Mouse (Mus musculus) embryonic facial prominence, embryonic 11.5 days (tissue): ENCODE data around the gene Fgfr4. TPM values are rescaled to one million over a fixed set of nuclear protein-coding genes. Genes with fewer than 3 reads are reported as not detected.

Source experiments
- ATAC-seq: fragments of 200-750 bp; cut with Nextera tagmentation; replicated peaks from 2 replicates; pipeline ENCODE4 v1.8.0; 2017; ENCODE audit warnings: low read depth; ENCODE audit not compliant: insufficient number of reproducible peaks, low FRiP score, low TSS enrichment
- DNase-seq: peaks from one replicate; pipeline ENCODE4 v3.0.0-alpha.2; 2015; ENCODE audit warnings: low spot score
- H3K27ac ChIP-seq: fragments of 300-500 bp; sonication (generic); replicated peaks from 2 replicates; pipeline ENCODE4 v1.5.1; 2014; ENCODE audit warnings: mild to moderate bottlenecking, low read depth, low read length, control low read depth
- H3K27me3 ChIP-seq: fragments of 300-500 bp; sonication (generic); 2 replicates; pipeline ENCODE4 v1.6.1; 2014; ENCODE audit warnings: mild to moderate bottlenecking, low read length, moderate library complexity, mixed read lengths; ENCODE audit not compliant: control insufficient read depth, insufficient read depth
- H3K36me3 ChIP-seq: fragments of 300-500 bp; sonication (generic); replicated peaks from 2 replicates; pipeline ENCODE4 v1.6.1; 2014; ENCODE audit warnings: low read depth, mild to moderate bottlenecking, low read length, moderate library complexity, mixed read lengths; ENCODE audit not compliant: control insufficient read depth, insufficient read depth
- H3K4me1 ChIP-seq: fragments of 300-500 bp; sonication (generic); 2 replicates; pipeline ENCODE4 v1.6.1; 2014; ENCODE audit warnings: low read length, mixed read lengths; ENCODE audit not compliant: control insufficient read depth, insufficient read depth
- H3K4me2 ChIP-seq: fragments of 300-500 bp; sonication (generic); 2 replicates; pipeline ENCODE4 v1.6.1; 2014; ENCODE audit warnings: low read depth, mild to moderate bottlenecking, control low read depth, low read length, moderate library complexity
- H3K4me3 ChIP-seq: fragments of 300-500 bp; sonication (generic); 2 replicates; pipeline ENCODE4 v1.5.1; 2014; ENCODE audit warnings: low read depth, low read length, control low read depth
- H3K9ac ChIP-seq: fragments of 300-500 bp; sonication (generic); replicated peaks from 2 replicates; pipeline ENCODE4 v1.6.1; 2014; ENCODE audit warnings: mild to moderate bottlenecking, control low read depth, low read length
- H3K9me3 ChIP-seq: fragments of 300-500 bp; sonication (generic); replicated peaks from 2 replicates; pipeline ENCODE4 v1.6.1; 2016; ENCODE audit warnings: mild to moderate bottlenecking, low read length, inconsistent platforms, mixed read lengths; ENCODE audit not compliant: control insufficient read depth
- WGBS: fragments of 180-500 bp; shearing (Covaris S2); extraction: QIAGEN DNeasy Blood & Tissue Kit; methylation state at CpG from one replicate; pipeline ENCODE4 v1.1.7; 2014; 5-methylcytosine and 5-hydroxymethylcytosine counted together
- polyA plus RNA-seq: library from polyadenylated mRNA; unstranded; fragments of >200 nt; fragmentation: Nextera tagmentation; extraction: Ambion mirVana; gene quantifications from 2 replicates; pipeline ENCODE4 v1.2.1, GENCODE M21; 2014

Fgfr4 gene
- polyA plus RNA-seq, 1 experiment from 2014 or later = 1.6 TPM

DNA sequence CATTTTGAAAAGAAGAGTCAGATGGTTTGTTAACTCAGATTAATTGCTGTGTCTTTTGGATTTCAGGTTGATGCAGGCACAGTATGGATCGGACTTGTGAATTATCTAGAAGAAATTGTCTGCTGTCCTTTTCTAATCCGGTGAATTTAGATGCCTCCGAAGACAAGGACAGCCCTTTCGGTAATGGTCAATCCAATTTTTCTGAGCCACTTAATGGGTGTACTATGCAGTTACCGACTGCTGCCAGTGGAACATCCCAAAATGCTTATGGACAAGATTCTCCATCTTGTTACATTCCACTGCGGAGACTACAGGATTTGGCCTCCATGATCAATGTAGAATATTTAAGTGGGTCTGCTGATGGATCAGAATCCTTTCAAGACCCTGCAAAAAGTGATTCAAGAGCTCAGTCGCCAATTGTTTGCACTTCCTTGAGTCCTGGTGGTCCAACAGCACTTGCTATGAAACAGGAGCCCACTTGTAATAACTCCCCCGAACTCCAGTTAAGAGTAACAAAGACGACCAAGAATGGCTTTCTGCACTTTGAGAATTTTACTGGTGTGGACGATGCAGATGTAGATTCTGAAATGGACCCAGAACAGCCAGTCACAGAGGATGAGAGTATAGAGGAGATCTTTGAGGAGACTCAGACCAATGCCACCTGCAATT is 60.8 kb downstream of the Fgfr4 start:
- no peak for ATAC-seq
- no peak for DNase-seq
- H3K9ac ChIP-seq = peak overlapping the region; percentile 97
- H3K36me3 ChIP-seq = peaks cover 2% of the 10 kb centered on the region; the same call in 1 of the 2 replicates
- H3K27ac ChIP-seq = peak overlapping the region; percentile 98
- no peaks in the 10 kb centered on the region for H3K9me3 ChIP-seq
- no peaks in the 10 kb centered on the region; the same call in 1 of the 2 replicates for H3K27me3 ChIP-seq
- peak overlapping the region; percentile 92 for H3K4me2 ChIP-seq
- H3K4me3 ChIP-seq = peak overlapping the region; percentile 80
- H3K4me1 ChIP-seq = peaks cover 13% of the 10 kb centered on the region
- WGBS = 65% methylated on average over 10 of the region's 10 CpGs

Other genes starting within 250 kb of the Fgfr4 start
- 1.0 and 1.5 TPM in 2 replicates for gene Unc5a, start 203.2 kb upstream of the Fgfr4 start, polyA plus RNA-seq
- gene Hk3, start 131.3 kb upstream of the Fgfr4 start, polyA plus RNA-seq = 0.22 and 0.47 TPM in 2 replicates
- gene Uimc1, start 52.3 kb upstream of the Fgfr4 start, polyA plus RNA-seq = 26.2 and 35.1 TPM in 2 replicates
- 19.0 and 19.6 TPM in 2 replicates for gene Zfp346, start 47.3 kb upstream of the Fgfr4 start, polyA plus RNA-seq
- not detected in 2 replicates for gene Gm17617, start 19.1 kb upstream of the Fgfr4 start, polyA plus RNA-seq
- 62.3 and 67.4 TPM in 2 replicates for gene Nsd1, start 57.1 kb downstream of the Fgfr4 start, polyA plus RNA-seq
- 405 and 441 TPM in 2 replicates for gene Prelid1, start 167.9 kb downstream of the Fgfr4 start, polyA plus RNA-seq
- 84.8 and 104 TPM in 2 replicates for gene Rab24, start 169.3 kb downstream of the Fgfr4 start, polyA plus RNA-seq
- gene Mxd3, start 177.2 kb downstream of the Fgfr4 start, polyA plus RNA-seq = 24.1 and 27.1 TPM in 2 replicates
- 78.1 and 81.8 TPM in 2 replicates for gene Lman2, start 210.1 kb downstream of the Fgfr4 start, polyA plus RNA-seq
- gene Rgs14, start 217.1 kb downstream of the Fgfr4 start, polyA plus RNA-seq = 0.53 and 0.56 TPM in 2 replicates
- gene Slc34a1, start 245.5 kb downstream of the Fgfr4 start, polyA plus RNA-seq = 0.14 TPM in 1 of 2 replicates, not detected in the other